Mouse (Mus musculus) liver, embryonic 15.5 days (tissue): ENCODE results near the gene Jph2. TPM values are rescaled to one million over a fixed set of nuclear protein-coding genes. Genes with fewer than 3 reads are reported as not detected.
A peak's percentile ranks its signal among the peaks of the same experiment; 100 is the strongest.
"Not testable (repeated sequence)": the region's sequence is repeated elsewhere in the genome, so short reads cannot be mapped to it uniquely, and the experiment has no call there.

Experiments
- ATAC-seq: fragments of 200-750 bp; cut with Nextera tagmentation; 2 replicates; pipeline ENCODE4 v1.8.0; 2017; ENCODE audit warnings: moderate number of reproducible peaks, mild to moderate bottlenecking, moderate library complexity; ENCODE audit not compliant: insufficient read depth
- H3K27ac ChIP-seq: fragments of 300-500 bp; sonication (generic); replicated peaks from 2 replicates; pipeline ENCODE4 v1.5.1; 2015; ENCODE audit warnings: mild to moderate bottlenecking, inconsistent platforms
- H3K27me3 ChIP-seq: fragments of 300-500 bp; sonication (generic); 2 replicates; pipeline ENCODE4 v1.6.1; 2015; ENCODE audit warnings: mild to moderate bottlenecking, inconsistent platforms
- H3K36me3 ChIP-seq: fragments of 300-500 bp; sonication (generic); replicated peaks from 2 replicates; pipeline ENCODE4 v1.6.1; 2015; ENCODE audit warnings: moderate library complexity, mild to moderate bottlenecking, inconsistent platforms
- H3K4me1 ChIP-seq: fragments of 300-500 bp; sonication (generic); replicated peaks from 2 replicates; pipeline ENCODE4 v1.6.1; 2015; ENCODE audit warnings: inconsistent platforms
- H3K4me2 ChIP-seq: fragments of 300-500 bp; sonication (generic); 2 replicates; pipeline ENCODE4 v1.6.1; 2015; ENCODE audit warnings: moderate library complexity, mild to moderate bottlenecking, inconsistent platforms
- H3K4me3 ChIP-seq: fragments of 300-500 bp; sonication (generic); replicated peaks from 2 replicates; pipeline ENCODE4 v1.5.1; 2015; ENCODE audit warnings: mild to moderate bottlenecking, inconsistent platforms
- H3K9ac ChIP-seq: fragments of 300-500 bp; sonication (generic); 2 replicates; pipeline ENCODE4 v1.6.1; 2015; ENCODE audit warnings: moderate library complexity, mild to moderate bottlenecking, inconsistent platforms
- H3K9me3 ChIP-seq: fragments of 300-500 bp; sonication (generic); replicated peaks from 2 replicates; pipeline ENCODE4 v1.6.1; 2016; ENCODE audit warnings: inconsistent platforms
- WGBS: fragments of 180-500 bp; shearing (Covaris S2); methylation state at CpG from one replicate; pipeline ENCODE4 v1.1.7; 2015; ENCODE audit warnings: mixed read lengths; ENCODE audit not compliant: insufficient replicate concordance; 5-methylcytosine and 5-hydroxymethylcytosine counted together
- polyA plus RNA-seq: library from polyadenylated mRNA; unstranded; fragments of >200 nt; fragmentation: Nextera tagmentation; extraction: Ambion mirVana; gene quantifications from 2 replicates; pipeline ENCODE4 v1.2.1, GENCODE M21; 2015

Jph2 gene
- polyA plus RNA-seq, 1 experiment from 2014 or later = 0.21 TPM

GRCm38 (mm10) chr2:163411344-163411743, 13.6 kb upstream of the Jph2 start:
- H3K4me1 ChIP-seq, H3K4me3 ChIP-seq, H3K9ac ChIP-seq, H3K9me3 ChIP-seq, H3K4me2 ChIP-seq, ATAC-seq, H3K27ac ChIP-seq, H3K27me3 ChIP-seq: not testable (repeated sequence)
- H3K36me3 ChIP-seq = peaks cover 73% of the 10 kb centered on the region
- WGBS = 85% methylated on average over 3 of the region's 3 CpGs

GRCm38 (mm10) chr2:163410211-163410610, 12.4 kb upstream of the Jph2 start:
- no peak overlapping the region for H3K27ac ChIP-seq
- no peak overlapping the region for H3K4me3 ChIP-seq
- WGBS = 80% methylated on average over 3 of the region's 3 CpGs
- no peak overlapping the region for H3K9ac ChIP-seq
- H3K27me3 ChIP-seq = no peaks in the 10 kb centered on the region
- no peak for ATAC-seq
- H3K9me3 ChIP-seq = no peaks in the 10 kb centered on the region
- no peak overlapping the region for H3K4me2 ChIP-seq
- no peaks in the 10 kb centered on the region for H3K4me1 ChIP-seq
- H3K36me3 ChIP-seq = peaks cover 75% of the 10 kb centered on the region

- peak; percentile 56 for ATAC-seq
- Histone ChIP-seq H3K9me3 (no peaks in the 10 kb centered on the region), H3K9ac (no peak overlapping the region), H3K4me2 (no peak overlapping the region), H3K4me3 (no peak overlapping the region), H3K27ac (peak overlapping the region; percentile 39; the same call in 1 of the 2 replicates), H3K27me3 (no peaks in the 10 kb centered on the region), H3K4me1 (no peaks in the 10 kb centered on the region), H3K36me3 (peaks cover 31% of the 10 kb centered on the region)
- WGBS = 71% methylated on average over 8 of the region's 8 CpGs
Measured at GRCm38 (mm10) chr2:163404037-163404815, 6.4 kb upstream of the Jph2 start.

GRCm38 (mm10) chr2:163401221-163401620, 3.4 kb upstream of the Jph2 start:
- Histone ChIP-seq H3K27me3 (peaks cover 19% of the 10 kb centered on the region), H3K36me3 (peaks cover 9% of the 10 kb centered on the region), H3K9ac (no peak overlapping the region), H3K27ac (no peak overlapping the region), H3K4me1 (no peaks in the 10 kb centered on the region), H3K4me3 (no peak overlapping the region), H3K4me2 (no peak overlapping the region), H3K9me3 (no peaks in the 10 kb centered on the region)
- ATAC-seq = no peak
- WGBS = 6% methylated on average over 8 of the region's 8 CpGs

- H3K4me2 ChIP-seq = no peak overlapping the region
- no peak overlapping the region for H3K4me3 ChIP-seq
- no peaks in the 10 kb centered on the region for H3K4me1 ChIP-seq
- no peaks in the 10 kb centered on the region for H3K9me3 ChIP-seq
- H3K27ac ChIP-seq = no peak overlapping the region
- peaks cover 19% of the 10 kb centered on the region for H3K27me3 ChIP-seq
- H3K36me3 ChIP-seq = no peaks in the 10 kb centered on the region
- ATAC-seq = no peak
- 57% methylated on average over 8 of the region's 8 CpGs for WGBS
- H3K9ac ChIP-seq = no peak overlapping the region
Measured at GRCm38 (mm10) chr2:163399222-163399621, 1.4 kb upstream of the Jph2 start.

GRCm38 (mm10) chr2:163398770-163399169, 977 bp upstream of the Jph2 start:
- no peak overlapping the region for H3K4me3 ChIP-seq
- 69% methylated on average over 4 of the region's 4 CpGs for WGBS
- no peak overlapping the region for H3K27ac ChIP-seq
- H3K9me3 ChIP-seq = no peaks in the 10 kb centered on the region
- H3K4me1 ChIP-seq = no peaks in the 10 kb centered on the region
- peaks cover 19% of the 10 kb centered on the region for H3K27me3 ChIP-seq
- no peak overlapping the region for H3K4me2 ChIP-seq
- no peak for ATAC-seq
- no peaks in the 10 kb centered on the region for H3K36me3 ChIP-seq
- no peak overlapping the region for H3K9ac ChIP-seq

- H3K4me2 ChIP-seq = no peak overlapping the region
- no peak overlapping the region for H3K9ac ChIP-seq
- WGBS = 74% methylated on average over 19 of the region's 19 CpGs
- no peaks in the 10 kb centered on the region for H3K4me1 ChIP-seq
- no peak overlapping the region for H3K27ac ChIP-seq
- no peak for ATAC-seq
- H3K27me3 ChIP-seq = peaks cover 21% of the 10 kb centered on the region
- H3K4me3 ChIP-seq = no peak overlapping the region
- H3K9me3 ChIP-seq = no peaks in the 10 kb centered on the region
- H3K36me3 ChIP-seq = no peaks in the 10 kb centered on the region
Measured at GRCm38 (mm10) chr2:163397071-163397470, 722 bp downstream of the Jph2 start.

GRCm38 (mm10) chr2:163394977-163395376, 2.8 kb downstream of the Jph2 start:
- H3K27me3 ChIP-seq = peaks cover 21% of the 10 kb centered on the region
- H3K4me1 ChIP-seq = no peaks in the 10 kb centered on the region
- no peak overlapping the region for H3K9ac ChIP-seq
- no peak overlapping the region for H3K4me3 ChIP-seq
- no peaks in the 10 kb centered on the region for H3K36me3 ChIP-seq
- 59% methylated on average over 6 of the region's 6 CpGs for WGBS
- no peaks in the 10 kb centered on the region for H3K9me3 ChIP-seq
- H3K4me2 ChIP-seq = no peak overlapping the region
- ATAC-seq = no peak
- no peak overlapping the region for H3K27ac ChIP-seq

GRCm38 (mm10) chr2:163393976-163394375, 3.8 kb downstream of the Jph2 start:
- no peaks in the 10 kb centered on the region for H3K9me3 ChIP-seq
- ATAC-seq = no peak
- H3K27ac ChIP-seq = no peak overlapping the region
- no peaks in the 10 kb centered on the region for H3K36me3 ChIP-seq
- no peaks in the 10 kb centered on the region for H3K4me1 ChIP-seq
- H3K4me3 ChIP-seq = no peak overlapping the region
- no peak overlapping the region for H3K4me2 ChIP-seq
- H3K9ac ChIP-seq = no peak overlapping the region
- H3K27me3 ChIP-seq = peaks cover 21% of the 10 kb centered on the region
- 51% methylated on average over 6 of the region's 6 CpGs for WGBS

GRCm38 (mm10) chr2:163393241-163393640, 4.6 kb downstream of the Jph2 start:
- no peak overlapping the region for H3K9ac ChIP-seq
- no peaks in the 10 kb centered on the region for H3K9me3 ChIP-seq
- peaks cover 17% of the 10 kb centered on the region for H3K27me3 ChIP-seq
- no peak overlapping the region for H3K4me3 ChIP-seq
- H3K4me1 ChIP-seq = no peaks in the 10 kb centered on the region
- no peak overlapping the region for H3K4me2 ChIP-seq
- no peak for ATAC-seq
- 72% methylated on average over 10 of the region's 10 CpGs for WGBS
- H3K27ac ChIP-seq = no peak overlapping the region
- no peaks in the 10 kb centered on the region for H3K36me3 ChIP-seq

GRCm38 (mm10) chr2:163392436-163392835, 5.4 kb downstream of the Jph2 start:
- no peaks in the 10 kb centered on the region for H3K4me1 ChIP-seq
- no peak for ATAC-seq
- H3K27ac ChIP-seq = no peak overlapping the region
- H3K9ac ChIP-seq = no peak overlapping the region
- H3K27me3 ChIP-seq = peaks cover 10% of the 10 kb centered on the region; the same call in 1 of the 2 replicates
- H3K4me2 ChIP-seq = no peak overlapping the region
- H3K4me3 ChIP-seq = no peak overlapping the region
- no peaks in the 10 kb centered on the region for H3K9me3 ChIP-seq
- H3K36me3 ChIP-seq = no peaks in the 10 kb centered on the region
- 56% methylated on average over 6 of the region's 6 CpGs for WGBS
